Mouse (Mus musculus): Measurements from ENCODE around the gene Dhx29. TPM values are rescaled to one million over a fixed set of nuclear protein-coding genes. Genes with fewer than 3 reads are reported as not detected.

Dhx29 gene
- polyA plus RNA-seq, 1 experiment from 2014 or later, result 24.8 TPM

GRCm38 (mm10) chr13:112926796-112927195 is 458 bp upstream of the Dhx29 start:
- peaks cover 12% of the 10 kb centered on the region; the same call in 1 of the 2 replicates for H3K36me3 ChIP-seq (ENCODE audit: control insufficient read depth, insufficient read depth, low read length)
- H3K4me2 ChIP-seq (replicated peaks; ENCODE audit: low read depth, low read length), result peak overlapping the region; percentile 65
- H3K27ac ChIP-seq (ENCODE audit: low read depth, low read length), result peak overlapping the region; percentile 83
- H3K9me3 ChIP-seq (ENCODE audit: control insufficient read depth, low read length), result no peaks in the 10 kb centered on the region
- H3K4me3 ChIP-seq (ENCODE audit: low read length), result peak overlapping the region; percentile 83
- WGBS, result 0% methylated on average over 19 of the region's 19 CpGs
- H3K4me1 ChIP-seq (ENCODE audit: control insufficient read depth, insufficient read depth, low read length), result peaks cover 8% of the 10 kb centered on the region
- no peaks in the 10 kb centered on the region for H3K27me3 ChIP-seq (ENCODE audit: control insufficient read depth, insufficient read depth, low read length)
- no peak for ATAC-seq (ENCODE audit: low FRiP score, low TSS enrichment)
- peak overlapping the region; percentile 79 for H3K9ac ChIP-seq (ENCODE audit: low read depth, low read length)

- Histone ChIP-seq H3K4me3 (ENCODE audit: low read length) (peak overlapping the region; percentile 83), H3K4me2 (replicated peaks; ENCODE audit: low read depth, low read length) (peak overlapping the region; percentile 71), H3K27me3 (ENCODE audit: control insufficient read depth, insufficient read depth, low read length) (no peaks in the 10 kb centered on the region), H3K27ac (ENCODE audit: low read depth, low read length) (peak overlapping the region; percentile 83), H3K36me3 (ENCODE audit: control insufficient read depth, insufficient read depth, low read length) (peaks cover 21% of the 10 kb centered on the region; the same call in 1 of the 2 replicates), H3K9ac (ENCODE audit: low read depth, low read length) (peak overlapping the region; percentile 79), H3K4me1 (ENCODE audit: control insufficient read depth, insufficient read depth, low read length) (peaks cover 8% of the 10 kb centered on the region), H3K9me3 (ENCODE audit: control insufficient read depth, low read length) (no peaks in the 10 kb centered on the region)
- no peak for ATAC-seq (ENCODE audit: low FRiP score, low TSS enrichment)
- 6% methylated on average over 8 of the region's 8 CpGs for WGBS
Observed at GRCm38 (mm10) chr13:112928038-112928668, 899 bp downstream of the Dhx29 start.

- 79% methylated on average over 8 of the region's 8 CpGs for WGBS
- ATAC-seq (ENCODE audit: low FRiP score, low TSS enrichment), result no peak
- Histone ChIP-seq H3K27ac (ENCODE audit: low read depth, low read length) (no peak overlapping the region), H3K9ac (ENCODE audit: low read depth, low read length) (no peak overlapping the region), H3K4me3 (ENCODE audit: low read length) (no peak overlapping the region), H3K4me1 (ENCODE audit: control insufficient read depth, insufficient read depth, low read length) (no peaks in the 10 kb centered on the region), H3K9me3 (ENCODE audit: control insufficient read depth, low read length) (no peaks in the 10 kb centered on the region), H3K4me2 (replicated peaks; ENCODE audit: low read depth, low read length) (no peak overlapping the region), H3K27me3 (ENCODE audit: control insufficient read depth, insufficient read depth, low read length) (no peaks in the 10 kb centered on the region), H3K36me3 (ENCODE audit: control insufficient read depth, insufficient read depth, low read length) (peaks cover 47% of the 10 kb centered on the region)
Observed at GRCm38 (mm10) chr13:112938130-112938529, 10.9 kb downstream of the Dhx29 start.

- Histone ChIP-seq H3K27me3 (ENCODE audit: control insufficient read depth, insufficient read depth, low read length) (no peaks in the 10 kb centered on the region), H3K4me1 (ENCODE audit: control insufficient read depth, insufficient read depth, low read length) (no peaks in the 10 kb centered on the region), H3K9me3 (ENCODE audit: control insufficient read depth, low read length) (no peaks in the 10 kb centered on the region), H3K36me3 (ENCODE audit: control insufficient read depth, insufficient read depth, low read length) (peaks cover 49% of the 10 kb centered on the region), H3K9ac (ENCODE audit: low read depth, low read length) (no peak overlapping the region), H3K4me3 (ENCODE audit: low read length) (no peak overlapping the region), H3K27ac (ENCODE audit: low read depth, low read length) (no peak overlapping the region), H3K4me2 (replicated peaks; ENCODE audit: low read depth, low read length) (no peak overlapping the region)
- 65% methylated on average over 15 of the region's 15 CpGs for WGBS
- ATAC-seq (ENCODE audit: low FRiP score, low TSS enrichment), result no peak
Observed at GRCm38 (mm10) chr13:112941879-112942330, 14.7 kb downstream of the Dhx29 start.

- peaks cover 55% of the 10 kb centered on the region for H3K36me3 ChIP-seq (ENCODE audit: control insufficient read depth, insufficient read depth, low read length)
Observed at GRCm38 (mm10) chr13:112945312-112945711, 18.1 kb downstream of the Dhx29 start.

GRCm38 (mm10) chr13:112945900-112946299 is 18.6 kb downstream of the Dhx29 start:
- no peak overlapping the region for H3K9ac ChIP-seq (ENCODE audit: low read depth, low read length)
- WGBS, result 91% methylated on average over 6 of the region's 6 CpGs
- peaks cover 55% of the 10 kb centered on the region for H3K36me3 ChIP-seq (ENCODE audit: control insufficient read depth, insufficient read depth, low read length)
- H3K4me3 ChIP-seq (ENCODE audit: low read length), result no peak overlapping the region
- H3K4me1 ChIP-seq (ENCODE audit: control insufficient read depth, insufficient read depth, low read length), result no peaks in the 10 kb centered on the region
- H3K27ac ChIP-seq (ENCODE audit: low read depth, low read length), result no peak overlapping the region
- H3K9me3 ChIP-seq (ENCODE audit: control insufficient read depth, low read length), result no peaks in the 10 kb centered on the region
- ATAC-seq (ENCODE audit: low FRiP score, low TSS enrichment), result no peak
- no peaks in the 10 kb centered on the region for H3K27me3 ChIP-seq (ENCODE audit: control insufficient read depth, insufficient read depth, low read length)
- no peak overlapping the region for H3K4me2 ChIP-seq (replicated peaks; ENCODE audit: low read depth, low read length)

More at GRCm38 (mm10) chr13:112945312-112945711, 18.1 kb downstream of the Dhx29 start:
- Histone ChIP-seq H3K9me3 (ENCODE audit: control insufficient read depth, low read length) (no peaks in the 10 kb centered on the region), H3K9ac (ENCODE audit: low read depth, low read length) (no peak overlapping the region), H3K27me3 (ENCODE audit: control insufficient read depth, insufficient read depth, low read length) (no peaks in the 10 kb centered on the region), H3K27ac (ENCODE audit: low read depth, low read length) (no peak overlapping the region), H3K4me3 (ENCODE audit: low read length) (no peak overlapping the region), H3K4me2 (replicated peaks; ENCODE audit: low read depth, low read length) (no peak overlapping the region), H3K4me1 (ENCODE audit: control insufficient read depth, insufficient read depth, low read length) (no peaks in the 10 kb centered on the region)
- ATAC-seq (ENCODE audit: low FRiP score, low TSS enrichment), result no peak
- WGBS, result 94% methylated on average over 9 of the region's 9 CpGs

DNA sequence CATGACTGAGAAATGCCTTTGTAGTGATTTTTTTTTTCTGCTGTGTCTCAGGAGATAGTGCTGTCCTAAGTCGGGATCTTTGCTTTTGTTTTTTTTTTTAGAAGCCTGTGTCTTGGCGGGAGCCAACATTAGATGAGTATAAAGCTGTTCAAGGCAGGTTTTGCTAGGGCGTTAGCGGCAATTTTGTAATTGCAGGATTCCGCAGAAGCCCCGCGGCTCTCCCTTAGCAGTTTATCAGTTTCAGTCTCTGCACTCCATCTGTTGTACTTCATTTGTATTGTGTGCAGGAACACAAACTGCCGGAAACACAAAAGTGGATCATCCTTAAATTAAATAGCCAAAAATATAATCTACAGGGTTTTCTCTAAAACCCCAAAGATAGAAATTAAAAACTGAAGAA is 26.8 kb downstream of the Dhx29 start:
- peaks cover 64% of the 10 kb centered on the region for H3K36me3 ChIP-seq (ENCODE audit: control insufficient read depth, insufficient read depth, low read length)

DNA sequence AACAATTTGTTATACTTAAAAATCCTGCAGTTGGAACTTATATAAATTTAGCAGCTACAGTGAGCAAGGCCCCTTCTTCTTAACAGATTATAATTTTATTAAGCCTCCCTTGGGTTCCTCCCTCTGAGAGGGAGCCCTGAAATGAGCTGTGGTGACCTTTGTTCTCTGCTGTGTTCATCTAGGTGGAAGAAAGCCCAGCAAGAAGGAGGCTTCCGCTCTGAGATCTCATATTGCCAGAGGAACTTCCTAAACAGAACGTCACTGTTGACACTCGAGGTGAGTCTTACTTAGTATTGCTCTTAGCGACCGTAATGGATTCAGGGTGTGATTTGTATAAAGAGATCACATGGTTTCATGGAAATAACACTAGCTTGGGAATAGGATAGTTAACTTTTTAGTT is 35.8 kb downstream of the Dhx29 start:
- ATAC-seq (ENCODE audit: low FRiP score, low TSS enrichment), result no peak
- Histone ChIP-seq H3K9ac (ENCODE audit: low read depth, low read length) (no peak overlapping the region), H3K9me3 (ENCODE audit: control insufficient read depth, low read length) (no peaks in the 10 kb centered on the region), H3K4me1 (ENCODE audit: control insufficient read depth, insufficient read depth, low read length) (no peaks in the 10 kb centered on the region), H3K4me3 (ENCODE audit: low read length) (no peak overlapping the region), H3K27ac (ENCODE audit: low read depth, low read length) (no peak overlapping the region), H3K4me2 (replicated peaks; ENCODE audit: low read depth, low read length) (no peak overlapping the region), H3K27me3 (ENCODE audit: control insufficient read depth, insufficient read depth, low read length) (no peaks in the 10 kb centered on the region), H3K36me3 (ENCODE audit: control insufficient read depth, insufficient read depth, low read length) (peaks cover 56% of the 10 kb centered on the region)
- WGBS, result 47% methylated on average over 5 of the region's 5 CpGs

More for the DNA sequence above, 26.8 kb downstream of the Dhx29 start:
- Histone ChIP-seq H3K9ac (ENCODE audit: low read depth, low read length) (no peak overlapping the region), H3K4me1 (ENCODE audit: control insufficient read depth, insufficient read depth, low read length) (no peaks in the 10 kb centered on the region), H3K27me3 (ENCODE audit: control insufficient read depth, insufficient read depth, low read length) (no peaks in the 10 kb centered on the region), H3K4me2 (replicated peaks; ENCODE audit: low read depth, low read length) (no peak overlapping the region), H3K27ac (ENCODE audit: low read depth, low read length) (no peak overlapping the region), H3K4me3 (ENCODE audit: low read length) (no peak overlapping the region), H3K9me3 (ENCODE audit: control insufficient read depth, low read length) (no peaks in the 10 kb centered on the region)
- no peak for ATAC-seq (ENCODE audit: low FRiP score, low TSS enrichment)
- 90% methylated on average over 8 of the region's 8 CpGs for WGBS

DNA sequence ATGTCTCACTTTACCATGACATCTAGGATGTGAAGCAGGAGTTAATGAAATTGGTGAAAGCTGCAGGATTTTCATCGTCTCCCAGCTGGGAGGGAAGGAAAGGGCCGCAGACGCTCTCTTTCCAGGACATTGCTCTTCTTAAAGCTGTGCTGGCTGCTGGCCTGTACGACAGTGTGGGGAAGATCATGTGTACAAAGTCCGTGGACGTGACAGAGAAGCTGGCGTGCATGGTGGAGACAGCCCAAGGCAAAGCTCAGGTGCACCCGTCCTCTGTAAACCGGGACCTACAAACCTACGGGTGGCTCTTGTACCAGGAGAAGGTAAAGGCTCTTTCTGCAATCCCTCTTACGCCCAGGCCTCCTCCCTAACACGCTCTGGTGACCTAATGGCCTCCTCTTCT is 37.2 kb downstream of the Dhx29 start:
- Histone ChIP-seq H3K27ac (ENCODE audit: low read depth, low read length) (no peak overlapping the region), H3K9ac (ENCODE audit: low read depth, low read length) (no peak overlapping the region), H3K36me3 (ENCODE audit: control insufficient read depth, insufficient read depth, low read length) (peaks cover 49% of the 10 kb centered on the region), H3K4me3 (ENCODE audit: low read length) (no peak overlapping the region), H3K9me3 (ENCODE audit: control insufficient read depth, low read length) (no peaks in the 10 kb centered on the region), H3K4me2 (replicated peaks; ENCODE audit: low read depth, low read length) (no peak overlapping the region), H3K27me3 (ENCODE audit: control insufficient read depth, insufficient read depth, low read length) (no peaks in the 10 kb centered on the region), H3K4me1 (ENCODE audit: control insufficient read depth, insufficient read depth, low read length) (no peaks in the 10 kb centered on the region)
- no peak for ATAC-seq (ENCODE audit: low FRiP score, low TSS enrichment)
- WGBS, result 80% methylated on average over 12 of the region's 12 CpGs

Measured in kidney, embryonic 14.5 days (tissue).